Mouse (Mus musculus) frontal cortex, adult 2 months (tissue): Measurements from ENCODE around the gene Rdm1. TPM values are rescaled to one million over a fixed set of nuclear protein-coding genes. Genes with fewer than 3 reads are reported as not detected.

Source experiments
- DNase-seq, 2 experiments: peaks; one replicate each; pipeline ENCODE4 v3.0.0; 2022; ENCODE audit warnings: low spot score in 1 of 2; ENCODE audit errors: extremely low spot score in 1 of 2
- polyA plus RNA-seq: library from polyadenylated mRNA; depleted of rRNA; stranded (reverse); fragments of >200 nt; gene quantifications from 2 replicates; pipeline ENCODE4 v1.2.3, GENCODE M21; 2012

Rdm1 gene
- polyA plus RNA-seq, 1 experiment = 11.9 TPM

DNA sequence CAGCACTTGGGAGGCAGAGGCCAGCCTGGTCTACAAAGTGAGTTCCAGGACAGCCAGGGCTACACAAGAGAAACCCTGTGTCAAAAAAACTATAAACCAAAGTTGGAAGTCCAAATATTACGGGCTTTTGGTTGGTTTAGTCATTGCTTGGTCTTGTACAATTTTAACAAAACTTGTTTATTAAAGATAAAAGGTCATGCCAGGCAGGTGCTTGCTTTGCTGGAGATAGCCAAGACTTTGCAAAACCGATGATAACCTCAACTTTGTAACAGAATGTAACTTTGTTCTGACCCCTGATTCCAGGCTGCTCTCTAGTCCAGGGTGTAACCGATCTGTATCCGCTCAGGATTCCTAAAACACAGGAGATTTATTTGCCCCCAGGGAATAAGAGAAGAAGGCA, 29.4 kb downstream of the Rdm1 start:
- no peak for DNase-seq

GRCm38 (mm10) chr11:101657528-101657885, 30.5 kb downstream of the Rdm1 start:
- no peak for DNase-seq

DNA sequence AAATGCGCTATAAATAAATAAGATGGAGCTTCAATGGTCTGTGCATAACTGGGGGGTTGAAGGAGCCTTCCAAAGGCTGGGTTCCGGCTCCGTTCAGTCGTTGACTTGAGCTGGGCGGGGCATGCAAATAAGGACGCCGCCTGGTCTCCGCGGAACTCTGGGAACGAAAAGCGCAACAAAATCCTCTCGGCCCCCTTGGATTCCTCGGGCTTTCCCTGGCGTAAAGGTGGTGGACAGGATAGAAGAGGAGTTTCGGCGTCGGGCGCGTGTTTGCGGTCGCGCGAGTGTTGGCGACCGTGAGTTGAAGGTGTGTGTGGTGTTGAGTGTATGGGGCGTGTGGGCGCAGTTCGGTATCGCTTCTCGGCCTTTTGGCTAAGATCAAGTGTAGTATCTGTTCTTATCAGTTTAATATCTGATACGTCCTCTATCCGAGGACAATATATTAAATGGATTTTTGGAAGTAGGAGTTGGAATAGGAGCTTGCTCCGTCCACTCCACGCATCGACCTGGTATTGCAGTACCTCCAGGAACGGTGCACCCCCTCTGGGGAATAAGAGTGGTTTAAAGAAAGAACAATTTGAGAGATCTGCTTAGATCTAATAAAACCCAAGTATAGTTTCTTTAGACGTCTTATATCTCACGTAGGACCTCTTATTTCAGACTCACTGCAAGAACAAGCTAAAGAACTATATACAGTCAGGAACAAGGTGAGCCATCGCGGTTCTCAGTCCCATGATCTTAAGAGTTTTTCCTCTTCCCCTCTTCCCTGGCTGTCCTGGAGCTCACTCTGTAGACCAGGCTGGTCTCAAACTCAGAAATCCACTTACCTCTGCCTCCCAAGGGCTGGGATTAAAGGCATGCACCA, 31.1 kb downstream of the Rdm1 start:
- peak; percentile 76 to 84 for DNase-seq

- DNase-seq = peak in 1 of 2 experiments; percentile 81
These were observed 32.0 kb downstream of the Rdm1 start for GRCm38 (mm10) chr11:101658751-101659558.

DNA sequence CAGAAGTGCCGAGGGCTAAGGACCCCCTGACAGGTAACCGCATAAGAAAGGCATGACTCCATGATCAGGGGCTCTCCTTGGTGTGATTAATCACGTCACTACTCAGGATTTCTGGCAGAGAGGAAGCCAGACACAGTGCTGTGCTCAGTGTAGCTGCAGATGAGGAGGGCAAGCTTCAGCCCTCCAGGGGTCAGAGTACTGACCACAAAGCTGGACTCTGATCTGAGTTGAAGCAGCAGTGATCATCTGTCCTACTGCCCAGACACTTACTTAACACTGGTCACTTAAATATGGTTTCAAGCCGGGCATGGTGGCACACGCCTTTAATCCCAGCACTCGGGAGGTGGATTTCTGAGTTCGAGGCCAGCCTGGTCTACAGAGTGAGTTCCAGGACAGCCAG, 34.2 kb downstream of the Rdm1 start:
- DNase-seq = no peak

DNA sequence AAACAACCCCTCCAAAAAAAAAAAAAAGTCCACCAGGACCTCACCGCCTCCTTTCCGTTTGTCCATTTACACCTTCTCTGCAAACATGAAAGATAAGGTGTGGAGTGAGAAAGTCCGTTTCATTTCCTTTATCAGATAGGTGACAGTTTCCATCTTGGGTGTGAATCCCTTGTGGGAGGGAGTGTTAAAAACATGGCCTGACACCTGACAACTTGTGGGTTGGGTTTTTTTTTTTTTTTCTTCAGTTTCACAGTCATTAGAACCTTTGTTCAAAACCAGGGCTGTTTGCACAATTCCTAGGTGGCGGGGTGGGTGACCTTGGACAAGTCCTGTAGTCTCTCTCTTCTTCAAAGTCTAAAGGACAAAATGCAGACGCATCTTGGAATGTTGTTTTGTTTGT, 34.8 kb downstream of the Rdm1 start:
- DNase-seq = no peak

DNA sequence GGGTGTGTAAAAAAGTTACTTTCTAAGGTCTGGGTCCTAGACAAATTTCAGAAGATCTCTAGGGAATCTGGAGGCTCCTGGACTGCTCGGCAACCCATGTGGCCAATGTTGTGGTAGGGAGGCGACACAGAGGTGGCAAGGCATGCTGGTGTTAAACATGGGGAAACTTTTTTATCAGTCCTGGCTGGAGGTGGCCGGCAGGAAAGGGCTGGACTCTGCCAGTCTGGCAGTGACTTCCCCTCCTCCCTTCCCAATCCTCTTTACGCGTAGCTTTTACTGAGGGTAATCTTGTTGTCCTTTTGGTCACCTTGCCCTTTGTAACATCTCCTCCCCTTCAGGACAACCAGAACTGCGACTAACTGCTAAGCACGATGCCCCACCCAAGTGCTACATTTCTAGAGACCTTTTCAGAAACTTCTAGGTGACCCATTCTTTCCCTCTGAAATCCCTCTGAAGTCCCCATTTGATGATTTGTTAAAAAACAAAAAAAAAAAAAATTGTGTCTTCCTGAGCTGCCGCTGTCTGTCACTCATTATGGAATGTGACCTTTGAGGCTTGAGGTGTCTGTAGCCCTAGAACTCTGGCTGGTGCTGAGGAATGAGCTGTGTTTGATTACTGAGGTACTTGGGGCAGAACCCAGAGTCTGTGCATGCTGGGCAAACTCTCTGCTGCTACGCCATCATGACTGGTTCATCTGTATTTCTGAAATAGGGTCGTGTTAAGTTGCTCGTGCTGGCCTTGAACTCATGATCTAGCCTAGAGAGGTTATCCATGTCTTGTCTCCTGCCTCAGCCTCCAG, 36.4 kb downstream of the Rdm1 start:
- no peak for DNase-seq

DNA sequence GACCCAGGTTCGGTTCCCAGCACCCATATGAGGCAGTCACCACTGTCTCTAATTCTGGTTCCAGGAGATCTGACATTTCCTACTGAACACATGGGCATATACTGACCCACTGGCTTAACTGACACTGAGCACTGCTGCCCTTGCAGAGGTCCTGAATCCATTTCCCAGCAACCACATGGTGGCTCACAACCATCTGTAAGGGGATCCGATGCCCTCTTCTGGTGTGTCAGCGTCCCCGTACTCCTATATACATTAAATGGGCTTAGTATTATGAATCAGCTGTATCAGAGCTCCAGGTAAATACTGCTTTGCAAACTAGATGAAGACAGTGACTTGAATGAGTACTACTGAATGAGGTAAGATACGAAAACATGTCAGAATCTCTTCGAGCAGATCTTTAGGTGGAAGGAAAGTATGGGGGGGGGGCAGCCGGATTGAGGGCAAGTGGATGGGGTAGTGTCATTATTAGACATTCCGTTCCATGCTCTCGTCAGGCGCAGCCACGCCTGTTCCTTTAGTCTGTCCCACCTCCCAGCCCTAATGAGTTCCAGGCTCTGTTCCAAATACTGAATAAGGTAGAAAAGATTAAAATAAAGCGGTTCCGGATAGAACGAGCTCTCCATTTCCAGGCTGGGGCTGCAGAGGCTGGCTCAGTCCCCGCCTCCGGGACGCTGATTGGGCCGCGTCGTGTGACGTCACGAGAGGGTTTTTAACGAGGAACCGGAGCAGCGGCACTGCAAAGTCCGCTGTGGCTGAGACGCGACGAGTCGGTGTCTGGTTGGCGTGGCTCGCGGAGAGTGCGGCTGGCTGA, 38.0 kb downstream of the Rdm1 start, which contains the start of gene Arl4d:
Arl4d (plus strand) TSS at position 717 of the 811 bp plus-strand sequence.
- peak; percentile 92 to 98 for DNase-seq

- DNase-seq = no peak
These were observed 38.6 kb downstream of the Rdm1 start for GRCm38 (mm10) chr11:101665636-101665992.

DNA sequence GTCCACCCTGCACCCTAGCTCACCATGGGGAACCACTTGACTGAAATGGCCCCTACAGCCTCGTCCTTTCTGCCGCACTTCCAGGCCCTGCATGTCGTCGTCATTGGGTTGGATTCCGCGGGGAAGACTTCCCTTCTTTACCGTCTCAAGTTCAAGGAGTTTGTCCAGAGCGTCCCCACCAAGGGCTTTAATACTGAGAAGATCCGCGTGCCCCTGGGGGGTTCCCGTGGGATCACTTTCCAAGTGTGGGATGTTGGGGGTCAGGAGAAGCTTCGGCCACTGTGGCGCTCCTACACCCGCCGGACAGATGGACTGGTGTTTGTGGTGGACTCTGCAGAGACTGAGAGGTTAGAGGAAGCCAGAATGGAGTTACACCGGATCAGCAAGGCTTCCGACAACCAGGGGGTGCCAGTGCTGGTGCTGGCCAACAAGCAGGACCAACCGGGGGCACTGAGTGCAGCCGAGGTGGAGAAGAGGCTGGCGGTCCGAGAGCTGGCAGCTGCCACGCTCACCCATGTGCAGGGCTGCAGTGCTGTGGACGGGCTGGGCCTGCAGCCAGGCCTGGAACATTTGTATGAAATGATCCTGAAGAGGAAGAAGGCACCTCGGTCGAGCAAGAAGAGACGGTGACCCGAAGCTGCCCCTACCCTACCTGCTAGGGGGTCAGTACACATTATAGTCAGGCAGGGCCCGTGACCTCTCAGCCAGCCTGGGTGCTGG, 39.8 kb downstream of the Rdm1 start:
- DNase-seq = no peak

DNA sequence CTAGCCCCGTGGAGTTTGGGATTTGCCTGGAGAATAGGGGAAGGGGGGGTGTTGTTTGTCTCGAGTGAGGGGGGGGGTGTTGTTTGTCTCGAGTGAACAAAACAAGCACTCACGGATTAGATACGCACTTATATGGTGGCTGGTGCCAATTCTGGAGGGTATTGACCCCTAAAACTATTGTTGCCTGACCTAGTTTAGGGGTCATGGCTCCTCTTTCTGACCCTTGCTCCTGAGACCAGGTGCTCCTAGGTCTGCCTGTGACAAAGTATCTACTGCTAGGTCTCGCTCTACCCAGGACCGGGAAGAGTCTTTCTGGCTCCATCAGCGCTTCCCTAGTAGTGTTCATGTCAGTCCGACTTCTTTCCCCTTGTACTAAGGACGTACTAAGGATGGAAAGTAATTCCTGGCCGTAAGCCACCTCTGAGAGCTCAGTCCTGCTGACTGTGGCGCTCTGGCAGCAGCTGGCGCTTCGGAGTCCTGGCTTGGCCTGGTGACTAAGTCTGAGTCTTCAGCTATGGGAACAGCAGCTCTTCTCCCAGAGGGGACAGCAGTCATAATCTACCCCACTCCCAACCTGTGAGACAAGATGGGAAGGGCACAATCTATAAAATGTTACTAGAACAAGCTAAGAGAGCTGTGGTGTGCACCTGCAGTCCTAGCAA, 41.0 kb downstream of the Rdm1 start:
- DNase-seq = peak in 1 of 2 experiments; percentile 74

- peak in 1 of 2 experiments; percentile 47 for DNase-seq
These were observed 41.7 kb downstream of the Rdm1 start for GRCm38 (mm10) chr11:101668546-101669261.

DNA sequence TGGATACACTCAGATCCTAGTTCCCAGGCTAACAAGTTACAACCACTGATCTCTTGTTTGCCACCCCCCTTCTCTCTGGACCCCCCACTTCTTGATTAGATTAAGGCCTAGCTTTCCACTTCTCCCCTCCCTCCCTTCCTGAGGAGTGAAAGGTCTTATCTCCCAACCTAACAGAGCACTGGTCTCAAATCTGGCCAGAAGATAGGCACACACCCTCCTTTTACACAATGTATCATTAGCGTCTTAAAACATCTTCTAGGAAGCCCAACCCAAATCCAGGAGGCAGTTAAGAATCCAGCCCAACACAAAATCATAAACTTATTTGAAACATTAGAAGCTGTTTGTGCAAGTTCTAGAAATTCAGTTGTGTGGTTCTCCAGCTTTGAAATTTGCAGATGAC, 43.3 kb downstream of the Rdm1 start:
- no peak for DNase-seq

GRCm38 (mm10) chr11:101671255-101671654, 44.3 kb downstream of the Rdm1 start:
- DNase-seq = no peak

DNA sequence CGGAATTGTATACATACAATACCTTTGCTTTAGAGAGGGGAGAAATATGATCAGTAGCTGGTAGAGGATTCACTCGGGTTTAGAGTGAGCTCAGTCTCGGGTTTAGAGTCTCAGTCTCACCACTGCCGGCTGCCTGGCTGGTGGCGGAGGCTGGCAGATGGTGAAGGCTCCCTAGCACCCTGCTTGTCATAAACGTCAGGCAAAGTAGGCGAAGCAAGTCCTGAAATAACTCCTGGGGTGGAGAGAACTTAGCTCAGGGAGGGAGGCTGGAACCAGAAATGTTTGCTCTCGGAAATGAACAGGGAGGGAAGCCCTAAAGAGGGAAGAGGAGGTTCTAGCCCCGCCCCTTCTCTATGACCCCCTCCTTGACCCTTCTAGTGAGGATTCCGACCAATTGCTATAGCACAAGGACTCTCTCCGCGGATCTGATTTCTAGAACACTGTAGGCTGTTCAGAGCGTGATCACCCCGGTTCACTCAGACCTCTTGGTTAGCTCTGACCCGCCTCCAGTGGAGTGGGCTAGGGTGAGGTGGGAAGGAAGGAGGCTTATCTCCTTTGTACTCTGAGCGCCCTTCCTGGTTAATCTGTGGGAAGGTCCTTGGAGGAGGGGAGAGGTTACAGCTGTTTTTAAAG, 46.1 kb downstream of the Rdm1 start:
- peak; percentile 76 to 89 for DNase-seq

DNA sequence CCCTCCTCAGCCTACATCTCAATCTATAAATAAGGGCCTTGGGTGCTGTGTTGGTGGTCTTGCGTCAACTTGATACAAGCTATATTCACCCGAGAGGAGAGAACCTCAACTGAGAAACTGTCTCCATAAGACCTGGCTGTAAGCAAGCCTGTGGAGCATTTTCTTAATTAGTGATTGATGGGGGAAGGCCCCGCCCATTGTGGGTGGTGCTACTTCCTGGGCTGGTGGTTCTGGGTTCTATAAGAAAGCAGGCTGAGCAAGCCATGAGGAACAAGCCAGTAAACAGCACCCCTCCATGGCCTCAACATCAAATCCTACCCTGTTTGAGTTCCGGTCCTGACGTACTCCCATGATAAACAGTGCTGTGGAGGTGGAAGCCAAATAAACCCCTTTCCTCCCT, 47.1 kb downstream of the Rdm1 start:
- no peak for DNase-seq

DNA sequence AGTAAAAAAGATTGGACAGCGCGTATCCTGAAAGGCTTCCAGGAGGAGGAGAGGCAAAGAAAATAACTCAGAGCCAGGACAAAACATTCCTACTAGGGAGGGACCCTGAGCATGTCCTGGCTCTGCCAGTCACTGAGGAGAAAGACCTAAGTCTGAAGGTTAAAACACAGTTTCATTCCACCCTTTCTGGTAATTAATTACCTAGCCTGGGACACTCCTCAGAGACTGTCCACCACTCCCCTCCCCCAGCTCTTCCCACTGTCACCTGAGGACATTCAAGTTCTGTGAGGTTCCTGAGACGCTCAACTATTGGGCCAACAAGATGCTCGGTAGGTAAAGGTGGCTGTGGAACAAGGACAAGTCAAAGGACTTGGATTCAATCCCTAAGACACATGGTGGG, 48.4 kb downstream of the Rdm1 start:
- DNase-seq = no peak

- no peak for DNase-seq
These were observed 50.7 kb downstream of the Rdm1 start for GRCm38 (mm10) chr11:101677655-101678054.
